Mouse (Mus musculus): Measurements from ENCODE around the gene Slc35g1. TPM values are rescaled to one million over a fixed set of nuclear protein-coding genes. Genes with fewer than 3 reads are reported as not detected.

Slc35g1 gene
- polyA plus RNA-seq, 1 experiment from 2014 or later, result 5.0 TPM

DNA sequence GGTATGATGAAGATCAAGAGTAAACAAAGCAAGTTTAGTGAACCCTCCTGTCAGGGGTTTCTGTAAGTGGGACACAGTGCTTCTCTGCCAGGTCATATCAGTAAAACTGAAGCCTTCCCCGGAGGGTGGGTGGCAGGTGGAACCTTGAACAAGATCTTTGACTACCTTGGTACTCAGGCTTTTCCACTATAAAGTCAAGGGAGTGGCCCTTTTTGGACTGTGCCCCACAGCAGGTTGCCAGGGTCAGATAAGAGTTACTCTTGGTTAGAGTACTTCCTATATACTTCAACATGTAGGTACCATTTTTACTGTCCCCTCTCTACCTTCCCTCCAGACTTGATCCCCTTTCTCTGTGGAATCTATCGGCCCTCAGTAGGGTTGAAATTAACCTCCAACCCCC is 5.1 kb downstream of the Slc35g1 start:
- Histone ChIP-seq H3K4me3 (no peak overlapping the region), H3K36me3 (replicated peaks) (peaks cover 24% of the 10 kb centered on the region), H3K9me3 (no peaks in the 10 kb centered on the region), H3K4me1 (peaks cover 14% of the 10 kb centered on the region), H3K27ac (replicated peaks) (no peak overlapping the region), H3K27me3 (replicated peaks; ENCODE audit: low read depth, poor library complexity, severe bottlenecking) (0 out of 2 replicates have a peak, but pooled peaks cover 5% of the 10 kb centered on the region)
- 93% methylated on average over 2 of the region's 2 CpGs for WGBS
- DNase-seq (ENCODE audit: low spot score), result no peak

DNA sequence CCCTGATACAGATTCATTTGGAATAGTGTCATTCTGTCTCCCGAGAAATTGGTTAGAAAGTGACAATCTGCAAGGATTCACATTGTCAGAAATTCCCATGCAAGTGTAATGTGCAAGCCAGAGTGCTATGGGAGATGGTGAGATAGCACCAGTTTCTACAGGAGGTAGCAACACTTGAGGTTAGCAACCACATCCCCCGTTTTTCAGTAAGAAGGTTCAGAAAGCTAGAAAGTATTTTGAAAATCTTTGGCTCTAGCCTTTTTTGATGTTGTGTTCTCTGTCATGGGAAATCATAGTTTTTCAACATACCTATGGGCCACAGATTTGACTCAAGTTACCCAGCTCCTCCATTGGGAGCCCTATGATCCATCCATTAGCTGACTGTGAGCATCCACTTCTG is 5.6 kb downstream of the Slc35g1 start:
- no peak for DNase-seq (ENCODE audit: low spot score)
- H3K4me1 ChIP-seq, result peaks cover 10% of the 10 kb centered on the region
- H3K36me3 ChIP-seq (replicated peaks), result peaks cover 24% of the 10 kb centered on the region
- H3K27ac ChIP-seq (replicated peaks), result no peak overlapping the region
- 87% methylated on average over 2 of the region's 2 CpGs for WGBS
- H3K9me3 ChIP-seq, result no peaks in the 10 kb centered on the region
- H3K27me3 ChIP-seq (replicated peaks; ENCODE audit: low read depth, poor library complexity, severe bottlenecking), result 0 out of 2 replicates have a peak, but pooled peaks cover 5% of the 10 kb centered on the region
- no peak overlapping the region for H3K4me3 ChIP-seq

- Histone ChIP-seq H3K27me3 (replicated peaks; ENCODE audit: low read depth, poor library complexity, severe bottlenecking) (no peaks in the 10 kb centered on the region), H3K4me3 (no peak overlapping the region), H3K27ac (replicated peaks) (no peak overlapping the region), H3K36me3 (replicated peaks) (no peaks in the 10 kb centered on the region; the same call in none of the 2 replicates), H3K4me1 (no peaks in the 10 kb centered on the region), H3K9me3 (no peaks in the 10 kb centered on the region)
- no peak for DNase-seq (ENCODE audit: low spot score)
- WGBS, result 88% methylated on average over 10 of the region's 10 CpGs
These were observed 14.7 kb downstream of the Slc35g1 start for GRCm38 (mm10) chr19:38410357-38411056.

- Histone ChIP-seq H3K27me3 (replicated peaks; ENCODE audit: low read depth, poor library complexity, severe bottlenecking) (no peaks in the 10 kb centered on the region), H3K4me3 (no peak overlapping the region), H3K36me3 (replicated peaks) (no peaks in the 10 kb centered on the region; the same call in none of the 2 replicates), H3K9me3 (no peaks in the 10 kb centered on the region), H3K27ac (replicated peaks) (no peak overlapping the region), H3K4me1 (no peaks in the 10 kb centered on the region)
- 85% methylated on average over 6 of the region's 6 CpGs for WGBS
- no peak for DNase-seq (ENCODE audit: low spot score)
These were observed 18.1 kb downstream of the Slc35g1 start for GRCm38 (mm10) chr19:38413861-38414260.

DNA sequence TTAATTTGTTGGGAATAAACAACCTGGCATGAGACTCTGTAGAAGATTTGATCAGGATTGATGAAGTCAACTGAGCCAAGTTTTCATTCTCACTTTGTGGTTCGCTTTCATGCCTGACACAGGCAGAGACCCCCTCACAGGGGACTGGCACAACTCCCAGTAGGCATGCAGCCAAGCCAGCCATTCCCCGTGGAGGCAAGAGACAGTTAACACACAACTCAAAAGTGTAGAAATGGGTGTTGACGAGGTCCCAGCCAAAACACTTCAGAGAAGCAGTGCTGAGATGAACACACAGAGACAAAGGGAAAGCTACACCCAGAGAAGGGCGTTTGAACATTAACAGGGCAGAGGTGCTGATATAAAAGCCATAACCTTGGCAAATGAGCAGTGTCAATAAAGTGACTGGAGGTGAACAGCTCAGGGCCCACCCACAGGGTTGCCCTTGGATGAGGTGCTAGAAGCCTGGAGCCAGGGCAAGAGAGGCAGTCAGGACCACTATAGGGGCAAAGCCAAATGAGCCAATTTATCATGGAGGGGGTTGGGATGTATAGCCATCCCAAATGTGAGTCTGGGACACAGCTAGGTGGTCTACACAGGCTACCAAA is 23.1 kb downstream of the Slc35g1 start:
- no peaks in the 10 kb centered on the region for H3K36me3 ChIP-seq (replicated peaks)
- no peak overlapping the region for H3K4me3 ChIP-seq
- WGBS, result 82% methylated on average over 4 of the region's 4 CpGs
- H3K27me3 ChIP-seq (replicated peaks; ENCODE audit: low read depth, poor library complexity, severe bottlenecking), result no peaks in the 10 kb centered on the region
- DNase-seq (ENCODE audit: low spot score), result no peak
- no peaks in the 10 kb centered on the region for H3K9me3 ChIP-seq
- H3K27ac ChIP-seq (replicated peaks), result no peak overlapping the region
- no peaks in the 10 kb centered on the region for H3K4me1 ChIP-seq

- no peaks in the 10 kb centered on the region for H3K27me3 ChIP-seq (replicated peaks; ENCODE audit: low read depth, poor library complexity, severe bottlenecking)
- no peak for DNase-seq (ENCODE audit: low spot score)
- H3K36me3 ChIP-seq (replicated peaks), result no peaks in the 10 kb centered on the region
- no peak overlapping the region for H3K27ac ChIP-seq (replicated peaks)
- WGBS, result 80% methylated on average over 4 of the region's 4 CpGs
- no peaks in the 10 kb centered on the region for H3K9me3 ChIP-seq
- no peak overlapping the region for H3K4me3 ChIP-seq
- no peaks in the 10 kb centered on the region for H3K4me1 ChIP-seq
These were observed 25.0 kb downstream of the Slc35g1 start for GRCm38 (mm10) chr19:38420751-38421295.

GRCm38 (mm10) chr19:38421436-38421835 is 25.7 kb downstream of the Slc35g1 start:
- Histone ChIP-seq H3K27me3 (replicated peaks; ENCODE audit: low read depth, poor library complexity, severe bottlenecking) (no peaks in the 10 kb centered on the region), H3K36me3 (replicated peaks) (no peaks in the 10 kb centered on the region), H3K4me1 (no peaks in the 10 kb centered on the region), H3K27ac (replicated peaks) (no peak overlapping the region), H3K9me3 (no peaks in the 10 kb centered on the region), H3K4me3 (no peak overlapping the region)
- 63% methylated on average over 7 of the region's 7 CpGs for WGBS
- no peak for DNase-seq (ENCODE audit: low spot score)

DNA sequence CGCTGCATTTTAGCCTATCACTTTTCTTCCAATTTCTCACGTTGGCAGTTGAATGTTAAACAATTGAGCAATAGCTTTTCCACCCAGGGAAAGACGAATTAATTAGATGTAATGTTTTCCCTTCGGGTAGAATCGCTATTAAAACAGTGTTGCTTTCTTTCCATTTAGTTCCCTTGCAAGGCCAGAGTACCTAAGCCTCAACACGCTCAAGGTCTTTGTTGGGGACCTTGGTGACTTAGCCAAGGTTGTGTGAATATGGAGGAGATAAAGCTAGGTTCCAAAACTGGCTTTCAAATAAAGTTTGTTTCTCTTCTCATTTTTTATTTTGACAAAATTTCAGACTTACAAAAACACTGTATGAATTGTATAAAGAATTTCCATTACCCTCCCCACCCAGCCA is 27.1 kb downstream of the Slc35g1 start:
- H3K4me1 ChIP-seq, result no peaks in the 10 kb centered on the region
- H3K27ac ChIP-seq (replicated peaks), result no peak overlapping the region
- 67% methylated on average over 6 of the region's 6 CpGs for WGBS
- no peaks in the 10 kb centered on the region for H3K36me3 ChIP-seq (replicated peaks)
- H3K4me3 ChIP-seq, result no peak overlapping the region
- no peak for DNase-seq (ENCODE audit: low spot score)
- H3K27me3 ChIP-seq (replicated peaks; ENCODE audit: low read depth, poor library complexity, severe bottlenecking), result no peaks in the 10 kb centered on the region
- no peaks in the 10 kb centered on the region for H3K9me3 ChIP-seq

DNA sequence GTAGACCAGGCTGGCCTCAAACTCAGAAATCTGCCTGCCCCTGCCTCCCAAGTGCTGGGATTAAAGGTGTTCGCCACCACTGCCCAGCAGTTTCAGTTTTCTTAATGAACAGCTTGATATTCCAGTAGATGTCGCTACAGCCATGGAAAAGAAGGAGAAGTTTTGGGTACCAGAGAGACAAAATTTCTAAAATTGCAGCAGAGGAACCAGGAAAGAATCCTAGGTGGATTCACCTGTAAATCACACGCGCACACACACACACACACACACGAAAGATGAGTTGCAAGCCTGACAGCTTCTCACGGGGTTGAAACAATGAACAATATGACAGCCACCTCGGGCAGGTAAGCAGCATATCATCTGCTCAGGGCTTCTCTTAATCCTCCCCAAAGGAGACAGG is 28.1 kb downstream of the Slc35g1 start:
- Histone ChIP-seq H3K4me3 (no peak overlapping the region), H3K36me3 (replicated peaks) (no peaks in the 10 kb centered on the region), H3K27me3 (replicated peaks; ENCODE audit: low read depth, poor library complexity, severe bottlenecking) (no peaks in the 10 kb centered on the region), H3K4me1 (no peaks in the 10 kb centered on the region), H3K27ac (replicated peaks) (no peak overlapping the region), H3K9me3 (no peaks in the 10 kb centered on the region)
- WGBS, result 43% methylated on average over 7 of the region's 7 CpGs
- no peak for DNase-seq (ENCODE audit: low spot score)

GRCm38 (mm10) chr19:38424581-38424980 is 28.8 kb downstream of the Slc35g1 start:
- no peak for DNase-seq (ENCODE audit: low spot score)
- Histone ChIP-seq H3K27me3 (replicated peaks; ENCODE audit: low read depth, poor library complexity, severe bottlenecking) (no peaks in the 10 kb centered on the region), H3K27ac (replicated peaks) (no peak overlapping the region), H3K9me3 (no peaks in the 10 kb centered on the region), H3K4me1 (no peaks in the 10 kb centered on the region), H3K4me3 (no peak overlapping the region), H3K36me3 (replicated peaks) (no peaks in the 10 kb centered on the region)
- 48% methylated on average over 7 of the region's 7 CpGs for WGBS

DNA sequence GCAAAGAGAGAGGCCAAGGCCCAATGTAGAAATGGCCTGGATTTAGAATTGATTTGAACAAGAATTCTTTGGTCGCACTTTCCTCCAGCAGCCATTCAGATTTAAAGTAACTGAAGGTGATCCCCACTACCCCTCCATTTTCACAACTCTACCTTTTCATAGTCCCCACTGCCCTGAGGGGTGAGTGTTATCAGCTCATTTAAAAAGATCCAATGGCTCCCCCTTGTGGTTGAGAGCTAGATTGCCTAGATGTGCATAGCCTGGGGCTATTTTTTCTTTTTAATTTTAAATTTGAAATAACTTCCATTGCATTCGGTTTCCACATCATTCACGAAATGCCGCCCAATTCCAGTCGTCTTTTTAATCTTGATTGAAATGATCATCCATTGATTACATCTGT is 33.5 kb downstream of the Slc35g1 start:
- no peak overlapping the region for H3K4me3 ChIP-seq
- H3K9me3 ChIP-seq, result no peaks in the 10 kb centered on the region
- WGBS, result 62% methylated on average over 5 of the region's 5 CpGs
- no peak overlapping the region for H3K27ac ChIP-seq (replicated peaks)
- H3K4me1 ChIP-seq, result no peaks in the 10 kb centered on the region
- H3K36me3 ChIP-seq (replicated peaks), result no peaks in the 10 kb centered on the region
- no peak for DNase-seq (ENCODE audit: low spot score)
- H3K27me3 ChIP-seq (replicated peaks; ENCODE audit: low read depth, poor library complexity, severe bottlenecking), result no peaks in the 10 kb centered on the region

DNA sequence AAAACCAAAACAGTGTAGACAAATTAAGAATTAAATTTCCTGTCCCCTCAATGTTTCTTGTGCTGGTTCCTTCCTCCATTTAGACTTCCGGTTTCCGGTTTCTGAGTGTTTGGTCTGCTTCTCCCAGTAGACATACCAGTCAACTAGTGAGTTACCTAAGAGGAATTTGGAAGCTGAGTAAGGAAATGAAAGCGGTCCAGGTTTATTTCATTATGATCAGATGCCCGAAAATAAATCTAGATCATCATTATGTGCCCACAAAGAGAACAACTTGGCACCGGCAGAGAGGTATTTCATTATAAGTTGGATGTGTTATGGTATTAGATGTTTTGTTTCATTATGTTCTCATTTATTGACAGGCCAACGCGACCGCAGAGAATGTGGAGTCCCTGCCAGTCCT is 34.7 kb downstream of the Slc35g1 start:
- Histone ChIP-seq H3K9me3 (no peaks in the 10 kb centered on the region), H3K27ac (replicated peaks) (no peak overlapping the region), H3K4me1 (no peaks in the 10 kb centered on the region), H3K27me3 (replicated peaks; ENCODE audit: low read depth, poor library complexity, severe bottlenecking) (no peaks in the 10 kb centered on the region), H3K4me3 (no peak overlapping the region), H3K36me3 (replicated peaks) (no peaks in the 10 kb centered on the region)
- WGBS, result 85% methylated on average over 8 of the region's 8 CpGs
- no peak for DNase-seq (ENCODE audit: low spot score)

DNA sequence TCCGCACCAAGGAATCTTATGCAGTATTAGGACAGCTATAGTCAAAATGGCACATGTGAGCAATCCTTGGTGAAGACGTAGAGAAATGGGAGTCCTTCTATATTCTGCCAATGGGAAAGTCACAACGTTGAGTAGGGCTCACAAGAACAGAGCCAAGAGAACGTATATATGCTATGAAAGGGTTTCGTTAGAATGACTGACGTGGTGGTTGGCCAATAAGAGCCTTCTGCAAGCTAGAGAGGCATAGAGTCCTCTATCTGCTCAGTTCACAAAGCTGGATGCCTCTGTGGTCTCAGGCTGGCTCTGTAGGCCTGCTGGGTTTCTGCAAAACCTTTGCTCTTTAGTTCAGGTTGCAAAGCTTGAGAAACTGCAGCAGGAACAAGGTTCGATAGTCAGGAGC is 35.5 kb downstream of the Slc35g1 start:
- Histone ChIP-seq H3K4me3 (no peak overlapping the region), H3K4me1 (no peaks in the 10 kb centered on the region), H3K27ac (replicated peaks) (no peak overlapping the region), H3K9me3 (no peaks in the 10 kb centered on the region), H3K27me3 (replicated peaks; ENCODE audit: low read depth, poor library complexity, severe bottlenecking) (no peaks in the 10 kb centered on the region), H3K36me3 (replicated peaks) (no peaks in the 10 kb centered on the region)
- no peak for DNase-seq (ENCODE audit: low spot score)
- WGBS, result 74% methylated on average over 7 of the region's 7 CpGs

Data from embryonic facial prominence, embryonic 10.5 days (tissue).